Mouse (Mus musculus) thymus, adult 18-20 months (tissue): Measurements from ENCODE around the gene Ces1d.
A peak's percentile ranks its signal among the peaks of the same experiment; 100 is the strongest.
"Not testable (repeated sequence)": the region's sequence is repeated elsewhere in the genome, so short reads cannot be mapped to it uniquely, and the experiment has no call there.

ENCODE experiments used
- DNase-seq, 2 experiments: peaks; one replicate each; pipeline ENCODE4 v3.0.0; 2022; ENCODE audit warnings: mixed read lengths in 2 of 2

Ces1d gene

GRCm38 (mm10) chr8:93197685-93198525 lies at the start of gene Ces1d:
Gene Ces1d, minus strand, starts transcription at chr8:93197838.
- peak; percentile 4 to 5 for DNase-seq

- no peak for DNase-seq
These were observed 48.4 kb upstream of the Ces1d start for GRCm38 (mm10) chr8:93246057-93246456.

- no peak for DNase-seq
These were observed 42.2 kb upstream of the Ces1d start for GRCm38 (mm10) chr8:93239884-93240283.

GRCm38 (mm10) chr8:93235681-93236080 lies 38.0 kb upstream of the Ces1d start:
- DNase-seq: no peak

- DNase-seq: no peak
These were observed 37.1 kb upstream of the Ces1d start for GRCm38 (mm10) chr8:93234706-93235105.

GRCm38 (mm10) chr8:93234068-93234467 lies 36.4 kb upstream of the Ces1d start:
- DNase-seq: no peak

- no peak for DNase-seq
These were observed 31.8 kb upstream of the Ces1d start, which contains the start of gene Ces1e for GRCm38 (mm10) chr8:93229446-93229845. Gene Ces1e, minus strand, starts transcription at chr8:93229619.

- no peak for DNase-seq
These were observed 31.2 kb upstream of the Ces1d start for GRCm38 (mm10) chr8:93228673-93229370.

- DNase-seq: not testable (repeated sequence)
These were observed 28.8 kb upstream of the Ces1d start for GRCm38 (mm10) chr8:93226471-93226870.

GRCm38 (mm10) chr8:93221896-93222295 lies 24.3 kb upstream of the Ces1d start:
- DNase-seq: no peak

GRCm38 (mm10) chr8:93217867-93218266 lies 20.2 kb upstream of the Ces1d start:
- no peak for DNase-seq

GRCm38 (mm10) chr8:93217375-93217774 lies 19.7 kb upstream of the Ces1d start:
- no peak for DNase-seq

- no peak for DNase-seq
These were observed 13.5 kb upstream of the Ces1d start for GRCm38 (mm10) chr8:93211091-93211490.

GRCm38 (mm10) chr8:93199146-93199545 lies 1.5 kb upstream of the Ces1d start:
- not testable (repeated sequence) for DNase-seq

- DNase-seq: no peak
These were observed 1.2 kb downstream of the Ces1d start for GRCm38 (mm10) chr8:93196436-93196835.

GRCm38 (mm10) chr8:93180581-93181129 lies 17.0 kb downstream of the Ces1d start:
- no peak for DNase-seq

- DNase-seq: no peak
These were observed 21.0 kb downstream of the Ces1d start for GRCm38 (mm10) chr8:93176593-93176992.

GRCm38 (mm10) chr8:93174554-93174953 lies 23.1 kb downstream of the Ces1d start:
- DNase-seq: no peak

- DNase-seq: no peak
These were observed 25.6 kb downstream of the Ces1d start for GRCm38 (mm10) chr8:93171846-93172590.

GRCm38 (mm10) chr8:93163363-93163762 lies 34.3 kb downstream of the Ces1d start:
- no peak for DNase-seq

- DNase-seq: no peak
These were observed 46.2 kb downstream of the Ces1d start for GRCm38 (mm10) chr8:93151401-93151800.

GRCm38 (mm10) chr8:93147331-93147730 lies 50.3 kb downstream of the Ces1d start:
- DNase-seq: no peak

- DNase-seq: no peak
These were observed 56.9 kb downstream of the Ces1d start for GRCm38 (mm10) chr8:93140696-93141095.
